Mouse (Mus musculus) olfactory bulb, adult 2 months (tissue): ENCODE measurements at regions not wholly inside any gene's neighbourhood (a gene's known extent, or its start where the extent isn't known, plus 50 kb on each side); places are given as distances from the start of the nearest gene placed in this dataset.

Experiments used
- CTCF ChIP-seq: fragments of 200-500 bp; IDR thresholded peaks from 2 replicates; pipeline ENCODE4 v1.5.1; 2012; ENCODE audit warnings: low read depth, mild to moderate bottlenecking, low read length, moderate library complexity; ENCODE audit not compliant: insufficient read depth
- POLR2A ChIP-seq: fragments of 200-500 bp; IDR thresholded peaks from 2 replicates; pipeline ENCODE4 v1.6.1; 2012; ENCODE audit warnings: mild to moderate bottlenecking, low read depth, low read length, moderate library complexity; ENCODE audit not compliant: insufficient read depth

- no peak for TF ChIP-seq CTCF
- TF ChIP-seq POLR2A: no peak
Measured at GRCm38 (mm10) chr8:8403410-8403809, 257.6 kb downstream of the Efnb2 start.
